Mouse (Mus musculus) left cerebral cortex, postnatal 14 days (tissue): ENCODE measurements around the gene Exoc3l. TPM values are rescaled to one million over a fixed set of nuclear protein-coding genes. Genes with fewer than 3 reads are reported as not detected.
A peak's percentile ranks its signal among the peaks of the same experiment; 100 is the strongest.

ENCODE experiments used
- DNase-seq, 2 experiments: peaks; one replicate each; pipeline ENCODE4 v3.0.0; 2021 to 2022; ENCODE audit warnings: low spot score in 2 of 2, mixed read lengths in 1 of 2
- intact Hi-C: fragments of 180-260 bp; cut with DNase I; formaldehyde crosslinking; loops from one replicate; pipeline ENCODE4 v1.15.1; 2025
- total RNA-seq, 2 experiments: library from RNA; stranded (reverse); gene quantifications; 2 replicates each; pipeline ENCODE4 v1.2.3; 2021

The Exoc3l gene
- total RNA-seq, 2 experiments from 2014 or later: 1.7 to 2.0 TPM

- intact Hi-C loops: no loop called here
- no peak for DNase-seq
These were observed 22.0 kb upstream of the Exoc3l start for GRCm38 (mm10) chr8:105317941-105318340.

- DNase-seq: no peak
These were observed 19.3 kb upstream of the Exoc3l start for GRCm38 (mm10) chr8:105315073-105315769.

GRCm38 (mm10) chr8:105313622-105314402 lies 17.9 kb upstream of the Exoc3l start:
- no peak for DNase-seq
- intact Hi-C loops: no loop called here

More at GRCm38 (mm10) chr8:105315073-105315769, 19.3 kb upstream of the Exoc3l start:
- intact Hi-C loops: no loop called here

- intact Hi-C loops: no loop called here
- DNase-seq: no peak
These were observed 17.1 kb upstream of the Exoc3l start for GRCm38 (mm10) chr8:105312891-105313481.

GRCm38 (mm10) chr8:105311718-105312117 lies 15.8 kb upstream of the Exoc3l start:
- no peak for DNase-seq
- intact Hi-C loops: no loop called here

GRCm38 (mm10) chr8:105310118-105310517 lies 14.2 kb upstream of the Exoc3l start:
- DNase-seq: no peak
- intact Hi-C loops: no loop called here

GRCm38 (mm10) chr8:105309142-105309847 lies 13.4 kb upstream of the Exoc3l start:
- intact Hi-C loops: no loop called here
- DNase-seq: no peak

- no peak for DNase-seq
- intact Hi-C loops: no loop called here
These were observed 12.5 kb upstream of the Exoc3l start for GRCm38 (mm10) chr8:105308428-105308827.

GRCm38 (mm10) chr8:105307670-105308069 lies 11.8 kb upstream of the Exoc3l start:
- no peak for DNase-seq
- intact Hi-C loops: no loop called here

- intact Hi-C loops: no loop called here
- DNase-seq: peak in 1 of 2 experiments; percentile 62
These were observed 10.3 kb upstream of the Exoc3l start for GRCm38 (mm10) chr8:105306146-105306691.

- peak; percentile 65 to 72 for DNase-seq
- intact Hi-C loops: no loop called here
These were observed 9.6 kb upstream of the Exoc3l start, which contains the start of gene Elmo3 for GRCm38 (mm10) chr8:105305211-105306145. Gene Elmo3, plus strand, starts transcription at chr8:105305601.

- intact Hi-C loops: no loop called here
- no peak for DNase-seq
These were observed 8.7 kb upstream of the Exoc3l start for GRCm38 (mm10) chr8:105304325-105305210.

GRCm38 (mm10) chr8:105303874-105304273 lies 8.0 kb upstream of the Exoc3l start:
- DNase-seq: no peak
- intact Hi-C loops: no loop called here

GRCm38 (mm10) chr8:105303396-105303795 lies 7.5 kb upstream of the Exoc3l start:
- DNase-seq: no peak

GRCm38 (mm10) chr8:105299962-105300361 lies 4.1 kb upstream of the Exoc3l start:
- intact Hi-C loops: no loop called here
- DNase-seq: no peak

More at GRCm38 (mm10) chr8:105303396-105303795, 7.5 kb upstream of the Exoc3l start:
- intact Hi-C loops: no loop called here

- intact Hi-C loops: no loop called here
These were observed 2.7 kb upstream of the Exoc3l start for GRCm38 (mm10) chr8:105298351-105299252.

More at GRCm38 (mm10) chr8:105298351-105299252, 2.7 kb upstream of the Exoc3l start:
- no peak for DNase-seq
